Mouse (Mus musculus) kidney, postnatal 25 days (tissue): ENCODE results near the gene Ncoa6.

ENCODE experiments used
- DNase-seq, 2 experiments: peaks; one replicate each; pipeline ENCODE4 v3.0.0; 2021; ENCODE audit warnings: mixed read lengths in 2 of 2

Gene Ncoa6

GRCm38 (mm10) chr2:155420911-155421310, 52.8 kb downstream of the Ncoa6 start:
- no peak for DNase-seq

- DNase-seq = no peak
These were observed 69.1 kb downstream of the Ncoa6 start for GRCm38 (mm10) chr2:155404635-155405034.

- no peak for DNase-seq
These were observed 71.8 kb downstream of the Ncoa6 start for GRCm38 (mm10) chr2:155401926-155402325.

GRCm38 (mm10) chr2:155400276-155400675, 73.4 kb downstream of the Ncoa6 start:
- no peak for DNase-seq

- DNase-seq = no peak
These were observed 79.1 kb downstream of the Ncoa6 start for GRCm38 (mm10) chr2:155394586-155394985.

- no peak for DNase-seq
These were observed 85.1 kb downstream of the Ncoa6 start for GRCm38 (mm10) chr2:155388573-155388972.

GRCm38 (mm10) chr2:155387052-155387451, 86.6 kb downstream of the Ncoa6 start:
- no peak for DNase-seq

- DNase-seq = peak in 1 of 2 experiments; percentile 46
These were observed 87.2 kb downstream of the Ncoa6 start for GRCm38 (mm10) chr2:155386534-155386899.

GRCm38 (mm10) chr2:155385731-155386533, 87.8 kb downstream of the Ncoa6 start:
- peak in 1 of 2 experiments; percentile 43 for DNase-seq

- peak; percentile 87 to 93 for DNase-seq
These were observed 88.6 kb downstream of the Ncoa6 start for GRCm38 (mm10) chr2:155385090-155385489.

GRCm38 (mm10) chr2:155382791-155383438, 90.8 kb downstream of the Ncoa6 start:
- peak; percentile 78 to 79 for DNase-seq

GRCm38 (mm10) chr2:155382332-155382700, 91.4 kb downstream of the Ncoa6 start:
- DNase-seq = no peak

- DNase-seq = peak; percentile 98 to 99
These were observed 91.9 kb downstream of the Ncoa6 start for GRCm38 (mm10) chr2:155381643-155382331.

- DNase-seq = peak in 1 of 2 experiments; percentile 48
These were observed 92.6 kb downstream of the Ncoa6 start for GRCm38 (mm10) chr2:155381060-155381437.

GRCm38 (mm10) chr2:155380261-155381059, 93.2 kb downstream of the Ncoa6 start, which contains the start of gene Trp53inp2:
Trp53inp2 (plus strand) TSS chr2:155381059.
- DNase-seq = peak; percentile 67 to 89

- no peak for DNase-seq
These were observed 97.5 kb downstream of the Ncoa6 start for GRCm38 (mm10) chr2:155376191-155376590.

GRCm38 (mm10) chr2:155374521-155374920, 99.2 kb downstream of the Ncoa6 start:
- no peak for DNase-seq

- no peak for DNase-seq
These were observed 99.8 kb downstream of the Ncoa6 start for GRCm38 (mm10) chr2:155373886-155374285.

GRCm38 (mm10) chr2:155373302-155373701, 100.4 kb downstream of the Ncoa6 start:
- no peak for DNase-seq

- no peak for DNase-seq
These were observed 101.2 kb downstream of the Ncoa6 start for GRCm38 (mm10) chr2:155372451-155372850.

- DNase-seq = peak; percentile 70 to 83
These were observed 104.3 kb downstream of the Ncoa6 start for GRCm38 (mm10) chr2:155369333-155369883.

GRCm38 (mm10) chr2:155367635-155368284, 105.9 kb downstream of the Ncoa6 start:
- no peak for DNase-seq
